ENCODE assay signal across 9 mouse cellular contexts in genomic region chr6:8066208-8066607, GRCm38 (mm10).
A peak's percentile ranks its signal among the peaks of the same experiment; 100 is the strongest.
DNase-seq lines count a peak whose midpoint lies in the region; ATAC-seq and TF ChIP-seq lines count a peak whose summit lies in the region.
"Had no signal": no experiment of that assay in that cellular context is flagged by ENCODE, and none has a peak within 500 bp of the region (broad histone marks: within the 10 kb centered on the region; RNA-seq: fewer than 3 reads in every experiment).

No protein-coding gene starts in this region.

- peak; percentile 24; the same call in 1 of the 2 replicates for TF ChIP-seq CTCF in liver, adult 2 months (IDR thresholded peaks at IDR 0.05; ENCODE audit: low read depth, low read length)
- TF ChIP-seq CTCF in cerebellum, adult 2 months (IDR thresholded peaks at IDR 0.05; ENCODE audit: borderline replicate concordance, insufficient read depth, low read depth, low read length) = peak; percentile 46; the same call in 1 of the 2 replicates
- TF ChIP-seq CTCF in left cerebral cortex, adult 2 months (IDR thresholded peaks at IDR 0.05) = peak; percentile 64

- H3K4me3 ChIP-seq in liver, adult 2 months (ENCODE audit: insufficient read depth, low read depth, low read length) = no peak overlapping the region
- no peak overlapping the region for H3K4me3 ChIP-seq in liver, embryonic 11.5 days (ENCODE audit: low read depth, low read length)
- no peak overlapping the region for H3K4me3 ChIP-seq in cerebellum, adult 2 months (replicated peaks; ENCODE audit: insufficient read depth, low read depth, low read length)
- no peak overlapping the region for H3K4me3 ChIP-seq in heart, embryonic 16.5 days (ENCODE audit: low read length)
- no peak overlapping the region for H3K4me3 ChIP-seq in left cerebral cortex, adult 2 months
- H3K4me3 ChIP-seq: liver, embryonic 15.5 days had no signal

- no peak overlapping the region for H3K4me2 ChIP-seq in liver, embryonic 11.5 days
- H3K4me2 ChIP-seq in heart, embryonic 16.5 days (ENCODE audit: low read depth, low read length) = no peak overlapping the region
- H3K4me2 ChIP-seq: liver, embryonic 15.5 days had no signal

- TF ChIP-seq POLR2A in liver, adult 2 months (IDR thresholded peaks at IDR 0.05; ENCODE audit: extremely low read depth, insufficient read depth, low read length) = no peak
- no peak for TF ChIP-seq POLR2A in cerebellum, adult 2 months (IDR thresholded peaks at IDR 0.05; ENCODE audit: borderline replicate concordance, insufficient read depth, low read length)

- H3K27ac ChIP-seq in liver, adult 2 months (replicated peaks; ENCODE audit: insufficient read depth, low read depth, low read length) = no peak overlapping the region
- no peak overlapping the region for H3K27ac ChIP-seq in liver, embryonic 11.5 days (ENCODE audit: low read depth, low read length)
- no peak overlapping the region for H3K27ac ChIP-seq in cerebellum, adult 2 months (ENCODE audit: insufficient read depth, low read length)
- no peak overlapping the region for H3K27ac ChIP-seq in heart, embryonic 16.5 days (ENCODE audit: low read length)
- H3K27ac ChIP-seq in left cerebral cortex, adult 2 months = no peak overlapping the region
- H3K27ac ChIP-seq: liver, embryonic 15.5 days had no signal

- intact Hi-C loops in left cerebral cortex, adult 2 months (cut with DNase I) = loop anchor here (1.0 kb wide), 1 partner anchor 670 kb away; no protein-coding TSS in a partner anchor

- H3K36me3 ChIP-seq in liver, adult 2 months (ENCODE audit: control insufficient read depth, insufficient read depth, low read length) = no peaks in the 10 kb centered on the region
- no peaks in the 10 kb centered on the region for H3K36me3 ChIP-seq in liver, embryonic 11.5 days (ENCODE audit: control insufficient read depth, insufficient read depth, low read length)
- H3K36me3 ChIP-seq in heart, embryonic 16.5 days (ENCODE audit: control insufficient read depth, insufficient read depth) = no peaks in the 10 kb centered on the region
- H3K36me3 ChIP-seq: liver, embryonic 15.5 days had no signal

- H3K79me2 ChIP-seq in liver, adult 2 months (ENCODE audit: control insufficient read depth, insufficient read depth, low read length) = no peaks in the 10 kb centered on the region

- H3K9ac ChIP-seq in liver, adult 2 months (ENCODE audit: low read depth, low read length) = no peak overlapping the region
- H3K9ac ChIP-seq in liver, embryonic 11.5 days (ENCODE audit: low read depth, low read length) = no peak overlapping the region
- H3K9ac ChIP-seq in heart, embryonic 16.5 days (ENCODE audit: low read length) = no peak overlapping the region
- H3K9ac ChIP-seq: liver, embryonic 15.5 days had no signal

- no peaks in the 10 kb centered on the region for H3K4me1 ChIP-seq in liver, adult 2 months (ENCODE audit: control insufficient read depth, insufficient read depth, low read length)
- H3K4me1 ChIP-seq in liver, embryonic 11.5 days (replicated peaks; ENCODE audit: control insufficient read depth, insufficient read depth, low read length) = no peaks in the 10 kb centered on the region
- no peaks in the 10 kb centered on the region for H3K4me1 ChIP-seq in cerebellum, adult 2 months (ENCODE audit: control insufficient read depth, insufficient read depth, low read length)
- no peaks in the 10 kb centered on the region for H3K4me1 ChIP-seq in heart, embryonic 16.5 days (ENCODE audit: control insufficient read depth, insufficient read depth, low read length)
- H3K4me1 ChIP-seq: liver, embryonic 15.5 days had no signal

- no peaks in the 10 kb centered on the region for H3K27me3 ChIP-seq in liver, adult 2 months (ENCODE audit: control insufficient read depth, insufficient read depth, low read length)
- no peaks in the 10 kb centered on the region for H3K27me3 ChIP-seq in liver, embryonic 11.5 days (replicated peaks; ENCODE audit: control insufficient read depth, insufficient read depth, low read length)
- H3K27me3 ChIP-seq in cerebellum, adult 2 months (ENCODE audit: control insufficient read depth, insufficient read depth, low read length) = no peaks in the 10 kb centered on the region
- H3K27me3 ChIP-seq in heart, embryonic 16.5 days (ENCODE audit: control insufficient read depth, insufficient read depth, low read length) = no peaks in the 10 kb centered on the region
- H3K27me3 ChIP-seq: liver, embryonic 15.5 days had no signal

- H3K9me3 ChIP-seq in liver, embryonic 11.5 days (ENCODE audit: control insufficient read depth, low read length) = no peaks in the 10 kb centered on the region
- H3K9me3 ChIP-seq in heart, embryonic 16.5 days (replicated peaks; ENCODE audit: control insufficient read depth, low read length) = no peaks in the 10 kb centered on the region
- H3K9me3 ChIP-seq: liver, embryonic 15.5 days had no signal

- 48% methylated on average over 3 of the region's 3 CpGs for WGBS in liver, adult 2 months
- WGBS in liver, embryonic 11.5 days = 50% methylated on average over 3 of the region's 3 CpGs
- WGBS in cerebellum, adult 2 months = 53% methylated on average over 3 of the region's 3 CpGs
- WGBS in heart, embryonic 16.5 days = 34% methylated on average over 3 of the region's 3 CpGs

- ATAC-seq in liver, embryonic 11.5 days (replicated peaks; ENCODE audit: low FRiP score) = no peak
- ATAC-seq in heart, embryonic 16.5 days (replicated peaks; ENCODE audit: extremely low read depth, insufficient read depth, low FRiP score) = peak; percentile 73

- DNase-seq in liver, adult 2 months (ENCODE audit: extremely low read depth, low read depth, low spot score) = peak; percentile 56
- no peak for DNase-seq in liver, embryonic 11.5 days (ENCODE audit: low spot score)
- DNase-seq in MN1 (ENCODE audit: low spot score) = peak; percentile 19
- peak; percentile 24 to 37 for DNase-seq in cerebellum, adult 2 months
- DNase-seq in left cerebral cortex, adult 2 months (ENCODE audit: extremely low spot score in 1 of 2, low spot score in 2 of 2) = peak; percentile 24 to 30
- peak; percentile 19 for DNase-seq in right cerebral cortex, adult 18-20 months
- DNase-seq in spleen, postnatal 4 days (ENCODE audit: low spot score in 2 of 2) = no peak

Comparison
In these comparisons a context has a peak if more than half of its experiments do, and no peak if none do; other contexts are left out.
1. DNase-seq: peak in liver, adult 2 months (single experiment), MN1 (single experiment), cerebellum, adult 2 months (2 of 2), left cerebral cortex, adult 2 months (2 of 2) and right cerebral cortex, adult 18-20 months (single experiment); none in liver, embryonic 11.5 days (single experiment) and spleen, postnatal 4 days (0 of 2).
2. Peak in every context shown above with its lines, with median percentiles within 50 percentile points of each other: CTCF ChIP-seq.